Mouse (Mus musculus): ENCODE measurements at regions not wholly inside any gene's neighbourhood (a gene's known extent, or its start where the extent isn't known, plus 50 kb on each side); places are given as distances from the start of the nearest gene placed in this dataset.
"Not testable (repeated sequence)": the region's sequence is repeated elsewhere in the genome, so short reads cannot be mapped to it uniquely, and the experiment has no call there.

- H3K4me3 ChIP-seq (ENCODE audit: low read depth, low read length) = no peak overlapping the region
- no peak for DNase-seq (ENCODE audit: low spot score)
- no peaks in the 10 kb centered on the region for H3K36me3 ChIP-seq (ENCODE audit: control insufficient read depth, insufficient read depth, low read length)
- H3K27ac ChIP-seq (ENCODE audit: low read depth, low read length) = no peak overlapping the region
- no peak overlapping the region for H3K9ac ChIP-seq (ENCODE audit: low read depth, low read length)
- 83% methylated on average over 8 of the region's 8 CpGs for WGBS
- H3K4me1 ChIP-seq (replicated peaks; ENCODE audit: control insufficient read depth, insufficient read depth, low read length) = no peaks in the 10 kb centered on the region
- ATAC-seq (replicated peaks; ENCODE audit: low FRiP score) = no peak
- no peak overlapping the region for H3K4me2 ChIP-seq
- H3K9me3 ChIP-seq (ENCODE audit: control insufficient read depth, low read length) = no peaks in the 10 kb centered on the region
- H3K27me3 ChIP-seq (replicated peaks; ENCODE audit: control insufficient read depth, insufficient read depth, low read length) = no peaks in the 10 kb centered on the region
Measured at GRCm38 (mm10) chr10:118959623-118960022, 89.6 kb upstream of the Dyrk2 start.

DNA sequence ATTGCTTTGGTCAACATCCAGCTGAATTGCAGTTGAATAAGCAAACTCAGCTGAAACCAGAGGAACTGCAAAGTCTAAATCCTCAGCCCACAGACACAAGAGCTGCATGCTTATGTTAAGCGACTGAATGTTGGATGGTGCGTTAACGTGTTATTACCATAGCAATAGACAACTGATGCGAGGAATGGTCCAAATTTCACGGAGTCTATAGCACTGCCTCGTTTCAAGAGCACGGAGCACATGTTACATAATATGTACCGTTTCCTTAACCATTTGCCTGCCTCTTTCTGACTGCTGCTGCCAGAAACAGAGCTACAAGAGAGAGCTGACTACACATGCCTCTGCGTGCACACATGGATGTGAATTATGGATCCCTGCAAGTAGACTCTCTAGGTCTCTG lies 86.3 kb upstream of the Dyrk2 start:
- Histone ChIP-seq H3K4me2 (no peak overlapping the region), H3K4me1 (replicated peaks; ENCODE audit: control insufficient read depth, insufficient read depth, low read length) (no peaks in the 10 kb centered on the region), H3K4me3 (ENCODE audit: low read depth, low read length) (no peak overlapping the region), H3K27ac (ENCODE audit: low read depth, low read length) (no peak overlapping the region), H3K27me3 (replicated peaks; ENCODE audit: control insufficient read depth, insufficient read depth, low read length) (no peaks in the 10 kb centered on the region), H3K9ac (ENCODE audit: low read depth, low read length) (no peak overlapping the region), H3K9me3 (ENCODE audit: control insufficient read depth, low read length) (no peaks in the 10 kb centered on the region), H3K36me3 (ENCODE audit: control insufficient read depth, insufficient read depth, low read length) (no peaks in the 10 kb centered on the region)
- DNase-seq (ENCODE audit: low spot score) (no peak), ATAC-seq (replicated peaks; ENCODE audit: low FRiP score) (no peak)
- 79% methylated on average over 9 of the region's 9 CpGs for WGBS

DNA sequence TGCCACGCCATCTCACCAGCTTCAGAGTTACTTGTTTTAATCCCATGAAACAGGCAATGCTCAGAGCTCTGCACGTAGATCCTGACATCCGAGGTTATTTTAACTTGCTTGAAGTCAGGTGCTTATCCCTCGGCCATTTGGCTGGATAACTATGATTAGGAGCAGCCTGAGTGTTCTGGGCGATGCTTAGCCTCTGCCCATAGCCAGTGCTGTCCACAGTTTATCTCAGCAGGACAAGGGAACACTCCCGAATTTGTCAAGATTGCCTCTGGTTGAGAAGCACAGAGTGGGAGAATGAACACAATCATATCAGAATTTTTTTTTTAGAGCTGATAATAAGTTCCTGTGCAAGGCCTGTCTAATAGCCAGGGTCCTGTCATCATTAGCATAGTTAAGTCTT lies 83.4 kb upstream of the Dyrk2 start:
- ATAC-seq (replicated peaks; ENCODE audit: low FRiP score) (no peak), DNase-seq (ENCODE audit: low spot score) (no peak)
- Histone ChIP-seq H3K4me2 (no peak overlapping the region), H3K27me3 (replicated peaks; ENCODE audit: control insufficient read depth, insufficient read depth, low read length) (no peaks in the 10 kb centered on the region), H3K9ac (ENCODE audit: low read depth, low read length) (no peak overlapping the region), H3K4me1 (replicated peaks; ENCODE audit: control insufficient read depth, insufficient read depth, low read length) (no peaks in the 10 kb centered on the region), H3K27ac (ENCODE audit: low read depth, low read length) (no peak overlapping the region), H3K9me3 (ENCODE audit: control insufficient read depth, low read length) (no peaks in the 10 kb centered on the region), H3K4me3 (ENCODE audit: low read depth, low read length) (no peak overlapping the region), H3K36me3 (ENCODE audit: control insufficient read depth, insufficient read depth, low read length) (no peaks in the 10 kb centered on the region)
- WGBS = 71% methylated on average over 6 of the region's 6 CpGs

DNA sequence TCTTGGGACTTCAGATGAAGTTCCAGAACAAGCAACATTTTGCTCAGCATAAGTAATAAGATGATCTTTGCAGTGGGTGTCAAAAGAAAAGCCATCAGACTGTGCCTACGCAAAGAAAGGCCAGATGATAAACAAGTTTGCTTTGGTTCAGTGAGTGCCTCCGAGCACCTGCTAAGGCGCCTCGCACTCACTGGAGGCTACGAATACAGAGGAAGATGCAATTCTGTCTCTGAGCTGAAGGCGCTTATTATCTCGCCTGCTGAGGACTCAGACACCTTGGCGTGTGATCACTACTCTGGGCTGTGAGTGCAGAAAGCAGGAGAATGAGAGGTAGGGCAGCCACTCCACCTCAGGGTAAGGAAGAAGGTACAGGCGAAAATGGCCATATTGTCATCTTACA lies 82.7 kb upstream of the Dyrk2 start:
- WGBS = 91% methylated on average over 9 of the region's 9 CpGs
- Histone ChIP-seq H3K27me3 (replicated peaks; ENCODE audit: control insufficient read depth, insufficient read depth, low read length) (no peaks in the 10 kb centered on the region), H3K9ac (ENCODE audit: low read depth, low read length) (no peak overlapping the region), H3K27ac (ENCODE audit: low read depth, low read length) (no peak overlapping the region), H3K9me3 (ENCODE audit: control insufficient read depth, low read length) (no peaks in the 10 kb centered on the region), H3K36me3 (ENCODE audit: control insufficient read depth, insufficient read depth, low read length) (no peaks in the 10 kb centered on the region), H3K4me1 (replicated peaks; ENCODE audit: control insufficient read depth, insufficient read depth, low read length) (no peaks in the 10 kb centered on the region), H3K4me2 (no peak overlapping the region), H3K4me3 (ENCODE audit: low read depth, low read length) (no peak overlapping the region)
- ATAC-seq (replicated peaks; ENCODE audit: low FRiP score) = no peak
- DNase-seq (ENCODE audit: low spot score) = no peak

DNA sequence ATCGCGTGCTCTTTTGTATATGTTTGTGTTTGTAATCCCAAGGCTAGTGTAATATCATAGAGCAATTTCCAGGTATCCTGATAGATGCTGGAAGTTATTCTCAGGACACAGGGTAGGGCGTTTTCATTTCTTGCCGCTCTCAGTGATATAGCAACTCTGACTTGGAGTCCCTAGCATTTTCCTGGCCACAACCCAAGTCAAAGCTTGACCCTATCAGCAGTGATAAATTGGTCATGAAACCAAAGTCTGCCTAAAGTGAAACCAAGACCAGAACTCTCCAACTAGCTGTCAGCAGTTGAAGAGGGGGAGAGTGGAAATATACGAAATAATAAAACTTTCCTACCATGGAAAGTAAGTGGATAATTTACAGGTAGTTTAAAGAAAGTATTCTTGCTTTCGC lies 77.7 kb upstream of the Dyrk2 start:
- no peak for DNase-seq (ENCODE audit: low spot score)
- H3K4me1 ChIP-seq (replicated peaks; ENCODE audit: control insufficient read depth, insufficient read depth, low read length) = no peaks in the 10 kb centered on the region
- no peak overlapping the region for H3K4me2 ChIP-seq

DNA sequence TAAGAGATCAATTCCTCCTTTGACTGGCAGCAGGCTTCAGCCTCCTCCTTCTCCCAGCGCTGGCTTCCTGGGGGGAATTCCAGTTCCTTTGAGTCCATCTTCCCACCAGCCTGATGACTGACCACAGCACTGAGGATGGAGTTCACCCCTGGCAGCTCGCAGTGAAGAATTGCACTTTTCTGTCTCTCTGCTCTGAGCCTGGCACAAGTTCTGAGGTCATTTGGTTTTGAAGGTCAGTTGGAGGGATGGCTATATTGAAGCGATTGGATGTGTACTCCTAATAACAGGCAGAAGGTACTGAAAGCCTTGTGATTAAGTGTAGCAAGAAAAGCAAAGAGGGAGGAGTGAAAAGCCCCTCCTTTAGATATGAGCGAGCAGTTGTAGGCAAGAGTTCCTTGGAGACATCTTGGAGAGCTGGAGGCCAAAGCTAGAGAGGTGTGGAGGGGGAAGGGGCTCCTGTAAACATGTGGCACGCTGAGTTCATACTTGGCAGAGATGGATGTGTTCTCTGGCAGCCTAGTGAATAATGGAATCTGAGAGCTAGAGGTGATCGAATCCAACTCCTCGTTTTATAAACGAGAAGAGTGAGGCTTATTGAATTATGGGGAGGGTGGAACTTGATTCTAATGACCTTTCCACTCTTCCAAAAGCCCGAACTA lies 77.1 kb upstream of the Dyrk2 start:
- Histone ChIP-seq H3K4me2 (no peak overlapping the region), H3K9me3 (ENCODE audit: control insufficient read depth, low read length) (no peaks in the 10 kb centered on the region), H3K27ac (ENCODE audit: low read depth, low read length) (no peak overlapping the region), H3K9ac (ENCODE audit: low read depth, low read length) (no peak overlapping the region), H3K4me1 (replicated peaks; ENCODE audit: control insufficient read depth, insufficient read depth, low read length) (no peaks in the 10 kb centered on the region), H3K4me3 (ENCODE audit: low read depth, low read length) (no peak overlapping the region), H3K36me3 (ENCODE audit: control insufficient read depth, insufficient read depth, low read length) (no peaks in the 10 kb centered on the region), H3K27me3 (replicated peaks; ENCODE audit: control insufficient read depth, insufficient read depth, low read length) (no peaks in the 10 kb centered on the region)
- DNase-seq (ENCODE audit: low spot score) (no peak), ATAC-seq (replicated peaks; ENCODE audit: low FRiP score) (no peak)
- WGBS = 67% methylated on average over 9 of the region's 9 CpGs

More for the DNA sequence above, 77.7 kb upstream of the Dyrk2 start:
- no peaks in the 10 kb centered on the region for H3K9me3 ChIP-seq (ENCODE audit: control insufficient read depth, low read length)
- no peak for ATAC-seq (replicated peaks; ENCODE audit: low FRiP score)
- H3K27ac ChIP-seq (ENCODE audit: low read depth, low read length) = no peak overlapping the region
- no peak overlapping the region for H3K4me3 ChIP-seq (ENCODE audit: low read depth, low read length)
- H3K9ac ChIP-seq (ENCODE audit: low read depth, low read length) = no peak overlapping the region
- 82% methylated on average over 6 of the region's 6 CpGs for WGBS
- H3K27me3 ChIP-seq (replicated peaks; ENCODE audit: control insufficient read depth, insufficient read depth, low read length) = no peaks in the 10 kb centered on the region
- no peaks in the 10 kb centered on the region for H3K36me3 ChIP-seq (ENCODE audit: control insufficient read depth, insufficient read depth, low read length)

DNA sequence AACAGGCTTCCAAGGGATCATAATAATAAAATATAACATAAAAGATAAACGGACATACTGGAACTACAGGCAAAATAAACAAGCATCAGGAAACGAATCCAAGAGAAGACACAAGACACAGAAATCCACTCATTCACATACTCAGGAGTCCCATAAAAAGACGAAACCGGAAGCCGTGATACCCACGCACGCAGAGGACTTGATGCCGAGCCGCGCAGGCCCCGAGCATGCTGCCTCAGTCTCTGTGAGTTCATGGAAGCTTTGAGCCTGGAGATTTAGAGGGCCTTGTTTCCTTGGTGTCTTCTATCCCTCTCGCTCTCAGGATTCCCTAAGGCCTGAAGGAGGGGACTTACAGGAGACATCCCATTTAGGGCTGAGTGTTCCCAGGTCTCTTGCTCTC lies 57.3 kb upstream of the Dyrk2 start:
- H3K36me3 ChIP-seq (ENCODE audit: control insufficient read depth, insufficient read depth, low read length) = no peaks in the 10 kb centered on the region
- no peaks in the 10 kb centered on the region for H3K9me3 ChIP-seq (ENCODE audit: control insufficient read depth, low read length)
- no peaks in the 10 kb centered on the region for H3K4me1 ChIP-seq (replicated peaks; ENCODE audit: control insufficient read depth, insufficient read depth, low read length)
- no peaks in the 10 kb centered on the region for H3K27me3 ChIP-seq (replicated peaks; ENCODE audit: control insufficient read depth, insufficient read depth, low read length)
- no peak overlapping the region for H3K4me3 ChIP-seq (ENCODE audit: low read depth, low read length)
- H3K4me2 ChIP-seq = no peak overlapping the region
- no peak overlapping the region for H3K27ac ChIP-seq (ENCODE audit: low read depth, low read length)
- ATAC-seq (replicated peaks; ENCODE audit: low FRiP score) = no peak
- WGBS = 92% methylated on average over 12 of the region's 12 CpGs
- H3K9ac ChIP-seq (ENCODE audit: low read depth, low read length) = no peak overlapping the region
- DNase-seq (ENCODE audit: low spot score) = no peak

DNA sequence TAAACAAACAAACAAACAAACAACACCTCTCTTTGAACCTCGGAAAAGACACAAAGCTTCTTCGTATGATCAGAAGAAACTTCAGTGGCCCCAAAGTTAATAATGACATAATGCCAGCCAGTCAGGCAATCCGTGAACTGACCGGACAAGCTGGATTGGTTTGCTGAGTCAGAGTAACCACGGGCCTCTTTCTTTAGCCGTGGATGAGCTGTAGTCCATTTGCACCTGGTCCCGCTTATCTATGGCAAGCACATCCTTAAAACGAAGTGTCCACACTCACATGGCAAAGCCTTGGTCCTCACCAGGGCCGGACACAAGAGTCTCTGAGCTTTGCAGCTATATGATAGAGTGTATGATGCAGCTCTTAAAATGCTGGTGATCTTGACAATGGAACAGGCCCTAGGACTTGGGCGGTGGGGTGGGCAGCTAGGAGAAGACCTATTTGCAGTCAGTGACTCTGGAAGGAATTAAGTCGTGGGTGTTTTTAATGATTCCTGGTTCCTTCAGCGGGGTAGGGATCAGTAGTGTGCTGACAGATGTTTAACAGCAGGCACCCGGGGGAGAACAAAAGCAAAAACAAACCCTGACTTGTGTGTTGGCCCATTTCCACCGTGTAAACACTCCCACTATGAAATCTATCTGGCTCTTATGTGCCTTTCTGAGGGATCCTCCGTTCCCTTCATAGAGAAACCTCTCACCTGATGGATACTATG lies 53.6 kb upstream of the Dyrk2 start:
- no peak overlapping the region for H3K4me2 ChIP-seq
- H3K27me3 ChIP-seq (replicated peaks; ENCODE audit: control insufficient read depth, insufficient read depth, low read length) = no peaks in the 10 kb centered on the region
- no peak for DNase-seq (ENCODE audit: low spot score)
- WGBS = 68% methylated on average over 15 of the region's 15 CpGs
- ATAC-seq (replicated peaks; ENCODE audit: low FRiP score) = no peak
- H3K36me3 ChIP-seq (ENCODE audit: control insufficient read depth, insufficient read depth, low read length) = no peaks in the 10 kb centered on the region
- H3K4me1 ChIP-seq (replicated peaks; ENCODE audit: control insufficient read depth, insufficient read depth, low read length) = no peaks in the 10 kb centered on the region
- H3K27ac ChIP-seq (ENCODE audit: low read depth, low read length) = no peak overlapping the region
- no peak overlapping the region for H3K4me3 ChIP-seq (ENCODE audit: low read depth, low read length)
- no peak overlapping the region for H3K9ac ChIP-seq (ENCODE audit: low read depth, low read length)
- H3K9me3 ChIP-seq (ENCODE audit: control insufficient read depth, low read length) = no peaks in the 10 kb centered on the region

DNA sequence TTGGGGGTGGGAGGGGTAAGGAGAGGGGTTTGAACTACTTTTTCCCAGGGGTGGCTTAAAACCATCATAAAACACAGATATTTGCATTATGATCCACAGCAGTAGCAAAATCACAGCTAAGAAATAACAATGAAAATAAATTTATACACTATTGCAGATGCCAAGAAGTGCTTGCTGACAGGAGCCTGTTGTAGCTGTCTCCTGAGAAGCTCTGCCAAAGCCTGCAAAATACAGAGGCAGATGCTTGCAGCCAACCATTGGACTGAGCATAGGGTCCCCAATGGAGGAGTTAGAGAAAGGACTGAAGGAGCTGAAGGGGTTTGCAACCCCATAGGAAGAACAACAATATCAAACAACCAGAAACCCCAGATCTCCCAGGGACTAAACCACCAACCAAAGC lies 52.1 kb upstream of the Dyrk2 start:
- not testable (repeated sequence) for H3K36me3 ChIP-seq (ENCODE audit: control insufficient read depth, insufficient read depth, low read length); H3K9ac ChIP-seq (ENCODE audit: low read depth, low read length); H3K27ac ChIP-seq (ENCODE audit: low read depth, low read length); H3K27me3 ChIP-seq (replicated peaks; ENCODE audit: control insufficient read depth, insufficient read depth, low read length); H3K4me1 ChIP-seq (replicated peaks; ENCODE audit: control insufficient read depth, insufficient read depth, low read length); H3K9me3 ChIP-seq (ENCODE audit: control insufficient read depth, low read length); ATAC-seq (replicated peaks; ENCODE audit: low FRiP score); H3K4me2 ChIP-seq; DNase-seq (ENCODE audit: low spot score); H3K4me3 ChIP-seq (ENCODE audit: low read depth, low read length)
